Mouse (Mus musculus) heart, postnatal 0 days (tissue): ENCODE results near the gene Abcb1b.

Source experiments
- CTCF ChIP-seq: IDR thresholded peaks from 2 replicates; pipeline ENCODE4 v1.5.1; 2016; ENCODE audit warnings: antibody characterized with exemption, control low read depth, low read depth
- EP300 ChIP-seq: IDR thresholded peaks from 2 replicates; pipeline ENCODE4 v1.6.1; 2016; ENCODE audit warnings: antibody characterized with exemption, low read depth

- TF ChIP-seq CTCF, result no peak
- TF ChIP-seq EP300, result no peak
Observed at GRCm38 (mm10) chr5:8797987-8798751, at the start of gene Abcb1b.
